Mouse (Mus musculus) kidney, adult 2 months (tissue): ENCODE results near the gene Zfp655. TPM values are rescaled to one million over a fixed set of nuclear protein-coding genes. Genes with fewer than 3 reads are reported as not detected.

Experiments
- DNase-seq: peaks from one replicate; pipeline ENCODE4 v3.0.0; 2021
- H3K27ac ChIP-seq: fragments of 200-500 bp; 2 replicates; pipeline ENCODE4 v1.5.1; 2012; ENCODE audit warnings: low read depth, low read length, control low read depth, inconsistent platforms; ENCODE audit not compliant: insufficient read depth
- H3K27me3 ChIP-seq: fragments of 200-500 bp; replicated peaks from 2 replicates; pipeline ENCODE4 v1.6.1; 2012; ENCODE audit warnings: mild to moderate bottlenecking, moderate library complexity, low read length, inconsistent platforms; ENCODE audit not compliant: control insufficient read depth, insufficient read depth
- H3K36me3 ChIP-seq: fragments of 200-500 bp; 2 replicates; pipeline ENCODE4 v1.6.1; 2012; ENCODE audit warnings: mild to moderate bottlenecking, moderate library complexity, low read length, inconsistent platforms; ENCODE audit not compliant: control insufficient read depth, insufficient read depth
- H3K4me1 ChIP-seq: fragments of 200-500 bp; 2 replicates; pipeline ENCODE4 v1.6.1; 2011; ENCODE audit warnings: low read length; ENCODE audit not compliant: control insufficient read depth, insufficient read depth
- H3K4me3 ChIP-seq: fragments of 200-500 bp; 2 replicates; pipeline ENCODE4 v1.5.1; 2011; ENCODE audit warnings: mild to moderate bottlenecking, low read depth, low read length, control low read depth; ENCODE audit not compliant: insufficient read depth
- CTCF ChIP-seq: fragments of 200-500 bp; conservative IDR thresholded peaks from 2 replicates; pipeline ENCODE4 v1.5.1; 2011; ENCODE audit warnings: low read depth, mild to moderate bottlenecking, control low read depth, low read length, moderate library complexity, mixed read lengths; ENCODE audit not compliant: insufficient read depth, insufficient read length
- POLR2A ChIP-seq: fragments of 200-500 bp; IDR thresholded peaks from one replicate; pipeline ENCODE4 v1.6.1; 2011; ENCODE audit warnings: low read depth, low read length, control low read depth
- WGBS: fragments of 180-500 bp; shearing (Covaris S2); methylation state at CpG from one replicate; pipeline ENCODE4 v1.1.7; 2018; 5-methylcytosine and 5-hydroxymethylcytosine counted together
- polyA plus RNA-seq: library from polyadenylated mRNA; depleted of rRNA; stranded (reverse); fragments of >200 nt; gene quantifications from 2 replicates; pipeline ENCODE4 v1.2.3, GENCODE M21; 2012; rRNA removed

Zfp655 gene
- 15.5 and 18.4 TPM in 2 replicates for polyA plus RNA-seq

GRCm38 (mm10) chr5:145231367-145231871 lies at the start of gene Zfp655:
Zfp655 (plus strand) TSS chr5:145231715.
- peak within 1 kb of the TSS; percentile 75 for H3K4me3 ChIP-seq
- H3K27ac ChIP-seq: peak within 1 kb of the TSS; percentile 97
- peaks cover 6% of the 10 kb centered on the region; the same call in 1 of the 2 replicates for H3K36me3 ChIP-seq
- no peaks in the 10 kb centered on the region for H3K27me3 ChIP-seq
- H3K4me1 ChIP-seq: peaks cover 12% of the 10 kb centered on the region; the same call in 1 of the 2 replicates
- no peak for TF ChIP-seq CTCF
- peak; percentile 98 for TF ChIP-seq POLR2A
- peak; percentile 99 for DNase-seq
- WGBS: under 1% methylated on average over 42 of the region's 42 CpGs

- DNase-seq: no peak
- Histone ChIP-seq H3K27ac (no peak overlapping the region), H3K4me1 (peaks cover 6% of the 10 kb centered on the region; the same call in 1 of the 2 replicates), H3K27me3 (no peaks in the 10 kb centered on the region), H3K36me3 (no peaks in the 10 kb centered on the region; the same call in 1 of the 2 replicates), H3K4me3 (no peak overlapping the region)
- TF ChIP-seq POLR2A (no peak), CTCF (no peak)
- 89% methylated on average over 2 of the region's 2 CpGs for WGBS
Measured at GRCm38 (mm10) chr5:145185244-145185643, 46.3 kb upstream of the Zfp655 start.

GRCm38 (mm10) chr5:145189416-145189815 lies 42.1 kb upstream of the Zfp655 start:
- Histone ChIP-seq H3K4me3 (no peak overlapping the region), H3K36me3 (no peaks in the 10 kb centered on the region; the same call in 1 of the 2 replicates), H3K27me3 (no peaks in the 10 kb centered on the region), H3K4me1 (peaks cover 13% of the 10 kb centered on the region; the same call in 1 of the 2 replicates), H3K27ac (no peak overlapping the region)
- no peak for TF ChIP-seq CTCF
- no peak for TF ChIP-seq POLR2A
- 92% methylated on average over 6 of the region's 6 CpGs for WGBS
- DNase-seq: no peak

- Histone ChIP-seq H3K27ac (peak overlapping the region; percentile 91), H3K4me1 (peaks cover 13% of the 10 kb centered on the region; the same call in 1 of the 2 replicates), H3K4me3 (peak overlapping the region; percentile 80), H3K36me3 (peaks cover 3% of the 10 kb centered on the region), H3K27me3 (no peaks in the 10 kb centered on the region)
- 16% methylated on average over 5 of the region's 5 CpGs for WGBS
- DNase-seq: no peak
- no peak for TF ChIP-seq CTCF
- no peak for TF ChIP-seq POLR2A
Measured at GRCm38 (mm10) chr5:145190373-145190772, 41.1 kb upstream of the Zfp655 start.

GRCm38 (mm10) chr5:145190875-145191798 lies 40.4 kb upstream of the Zfp655 start:
- Histone ChIP-seq H3K27ac (peak overlapping the region; percentile 91), H3K4me1 (peaks cover 13% of the 10 kb centered on the region; the same call in 1 of the 2 replicates), H3K27me3 (no peaks in the 10 kb centered on the region), H3K36me3 (peaks cover 3% of the 10 kb centered on the region), H3K4me3 (peak overlapping the region; percentile 80)
- under 1% methylated on average over 41 of the region's 41 CpGs for WGBS
- TF ChIP-seq CTCF (no peak), POLR2A (peak; percentile 65)
- DNase-seq: peak; percentile 96

- WGBS: 94% methylated on average over 2 of the region's 2 CpGs
Measured at GRCm38 (mm10) chr5:145191962-145192361, 39.6 kb upstream of the Zfp655 start, which contains the start of gene Atp5j2. Atp5j2 (minus strand) TSS chr5:145192062.

GRCm38 (mm10) chr5:145200387-145200786 lies 31.1 kb upstream of the Zfp655 start:
- H3K4me3 ChIP-seq: no peak overlapping the region
- H3K27me3 ChIP-seq: no peaks in the 10 kb centered on the region
- H3K4me1 ChIP-seq: peaks cover 4% of the 10 kb centered on the region; the same call in 1 of the 2 replicates
- 73% methylated on average over 7 of the region's 7 CpGs for WGBS
- no peak for DNase-seq
- H3K27ac ChIP-seq: no peak overlapping the region
- no peaks in the 10 kb centered on the region; the same call in 1 of the 2 replicates for H3K36me3 ChIP-seq
- TF ChIP-seq CTCF (no peak), POLR2A (no peak)

More at GRCm38 (mm10) chr5:145191962-145192361, 39.6 kb upstream of the Zfp655 start, which contains the start of gene Atp5j2:
- no peak for DNase-seq
- peaks cover 13% of the 10 kb centered on the region; the same call in 1 of the 2 replicates for H3K4me1 ChIP-seq
- H3K4me3 ChIP-seq: peak within 1 kb of the TSS; percentile 80
- no peaks in the 10 kb centered on the region for H3K27me3 ChIP-seq
- TF ChIP-seq CTCF (no peak), POLR2A (no peak)
- peaks cover 3% of the 10 kb centered on the region for H3K36me3 ChIP-seq
- peak within 1 kb of the TSS; percentile 91 for H3K27ac ChIP-seq
